Mouse (Mus musculus) cortical plate, adult 2 months (tissue): Measurements from ENCODE around the gene Brd4.

Experiments
- CTCF ChIP-seq: fragments of 200-500 bp; IDR thresholded peaks from 2 replicates; pipeline ENCODE4 v1.5.1; 2011; ENCODE audit warnings: mild to moderate bottlenecking, control low read depth, low read length; ENCODE audit not compliant: insufficient read depth; ENCODE audit errors: extremely low read depth
- POLR2A ChIP-seq: fragments of 200-500 bp; IDR thresholded peaks from 2 replicates; pipeline ENCODE4 v1.6.1; 2011; ENCODE audit warnings: mild to moderate bottlenecking, low read length, control low read depth; ENCODE audit not compliant: insufficient read depth; ENCODE audit errors: extremely low read depth

DNA sequence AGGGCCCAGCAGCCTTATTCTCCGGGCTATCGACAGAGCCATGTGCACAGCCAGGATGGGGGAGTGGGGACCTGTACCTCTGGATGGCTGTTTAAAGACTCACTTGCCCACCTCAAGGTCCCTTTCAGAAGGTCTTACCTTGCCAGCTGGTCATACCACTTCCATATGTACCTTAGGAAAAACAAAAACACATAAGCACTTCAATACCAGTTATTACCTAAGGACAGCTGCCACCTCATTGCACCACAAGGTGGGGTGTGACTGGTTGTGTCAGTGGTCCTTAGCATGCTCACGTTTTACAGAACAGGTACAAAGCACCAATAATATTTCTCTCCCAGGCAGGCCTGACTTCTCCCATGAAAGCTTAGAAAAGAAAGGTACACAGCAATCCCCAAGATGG, 33.2 kb upstream of the Brd4 start:
- TF ChIP-seq POLR2A (no peak), CTCF (no peak)
